Mouse (Mus musculus): ENCODE measurements around the gene Ank3. TPM values are rescaled to one million over a fixed set of nuclear protein-coding genes. Genes with fewer than 3 reads are reported as not detected.
A peak's percentile ranks its signal among the peaks of the same experiment; 100 is the strongest.

Ank3 gene
- total RNA-seq, 2 experiments from 2014 or later, result 573 to 576 TPM

GRCm38 (mm10) chr10:70063881-70064555 is 665.4 kb downstream of the Ank3 start:
- no peak for DNase-seq
- intact Hi-C loops (cut with DNase I), result no loop called here

- DNase-seq, result peak; percentile 75
Measured at GRCm38 (mm10) chr10:70065191-70065590, 666.6 kb downstream of the Ank3 start.

GRCm38 (mm10) chr10:70066497-70067168 is 668.1 kb downstream of the Ank3 start:
- intact Hi-C loops (cut with DNase I), result no loop called here
- DNase-seq, result peak; percentile 10

More at GRCm38 (mm10) chr10:70065191-70065590, 666.6 kb downstream of the Ank3 start:
- intact Hi-C loops (cut with DNase I), result no loop called here

GRCm38 (mm10) chr10:70067169-70068115 is 668.9 kb downstream of the Ank3 start:
- intact Hi-C loops (cut with DNase I), result no loop called here
- peak; percentile 32 for DNase-seq

GRCm38 (mm10) chr10:70069321-70069720 is 670.7 kb downstream of the Ank3 start:
- intact Hi-C loops (cut with DNase I), result no loop called here
- no peak for DNase-seq

GRCm38 (mm10) chr10:70071334-70071733 is 672.8 kb downstream of the Ank3 start:
- no peak for DNase-seq
- intact Hi-C loops (cut with DNase I), result no loop called here

Other genes starting within 250 kb of the Ank3 start
- gene Rhobtb1, start 247.3 kb upstream of the Ank3 start, total RNA-seq (2021), result 10 to 100 TPM; 24.5 to 24.6 TPM
- gene A930033H14Rik, start 185.7 kb upstream of the Ank3 start, total RNA-seq (2021), result 1 to 10 TPM; 6.2 to 6.5 TPM
- 10 to 100 TPM; 14.8 to 15.1 TPM for gene Cdk1, start 45.8 kb upstream of the Ank3 start, total RNA-seq (2021)

Measured in left cerebral cortex, postnatal 4 days (tissue).